ENCODE assay signal across 20 mouse cellular contexts in genomic region chr17:29687373-29687772, GRCm38 (mm10). TPM values are rescaled to one million over a fixed set of nuclear protein-coding genes. Genes with fewer than 3 reads are reported as not detected.
DNase-seq lines count a peak whose midpoint lies in the region; ATAC-seq and TF ChIP-seq lines count a peak whose summit lies in the region.
"Had no signal": no experiment of that assay in that cellular context is flagged by ENCODE, and none has a peak within 500 bp of the region (broad histone marks: within the 10 kb centered on the region; RNA-seq: fewer than 3 reads in every experiment).

No protein-coding gene starts in this region.

- H3K4me3 ChIP-seq in forebrain, embryonic 13.5 days = no peak overlapping the region
- no peak overlapping the region for H3K4me3 ChIP-seq in forebrain, embryonic 12.5 days (replicated peaks)
- H3K4me3 ChIP-seq in heart, embryonic 13.5 days = no peak overlapping the region
- no peak overlapping the region for H3K4me3 ChIP-seq in hindbrain, postnatal 0 days (ENCODE audit: low read length)
- H3K4me3 ChIP-seq in hindbrain, embryonic 16.5 days (ENCODE audit: low read length) = no peak overlapping the region
- H3K4me3 ChIP-seq in liver, embryonic 13.5 days (replicated peaks) = no peak overlapping the region
- no peak overlapping the region for H3K4me3 ChIP-seq in gastrocnemius, adult 2 months
- H3K4me3 ChIP-seq: heart, adult 2 months; limb, embryonic 10.5 days; midbrain, embryonic 12.5 days; neural tube, embryonic 12.5 days had no signal

- no peak overlapping the region for H3K4me2 ChIP-seq in forebrain, embryonic 13.5 days
- no peak overlapping the region for H3K4me2 ChIP-seq in forebrain, embryonic 12.5 days
- peak overlapping the region; percentile 36 for H3K4me2 ChIP-seq in heart, embryonic 13.5 days
- no peak overlapping the region for H3K4me2 ChIP-seq in hindbrain, postnatal 0 days (ENCODE audit: low read depth, low read length)
- H3K4me2 ChIP-seq in hindbrain, embryonic 16.5 days (ENCODE audit: low read length) = no peak overlapping the region
- no peak overlapping the region for H3K4me2 ChIP-seq in liver, embryonic 13.5 days
- H3K4me2 ChIP-seq: midbrain, embryonic 12.5 days; neural tube, embryonic 12.5 days had no signal

- WGBS in forebrain, embryonic 13.5 days = 85% methylated on average over 6 of the region's 6 CpGs
- WGBS in forebrain, embryonic 12.5 days = 83% methylated on average over 6 of the region's 6 CpGs
- WGBS in heart, embryonic 13.5 days = 46% methylated on average over 6 of the region's 6 CpGs
- WGBS in hindbrain, postnatal 0 days = 59% methylated on average over 6 of the region's 6 CpGs
- 75% methylated on average over 6 of the region's 6 CpGs for WGBS in hindbrain, embryonic 16.5 days
- 73% methylated on average over 6 of the region's 6 CpGs for WGBS in liver, embryonic 13.5 days (ENCODE audit: insufficient replicate concordance)

- H3K9ac ChIP-seq in forebrain, embryonic 13.5 days = no peak overlapping the region
- no peak overlapping the region for H3K9ac ChIP-seq in forebrain, embryonic 12.5 days
- H3K9ac ChIP-seq in heart, embryonic 13.5 days = peak overlapping the region; percentile 51
- no peak overlapping the region for H3K9ac ChIP-seq in hindbrain, postnatal 0 days (replicated peaks; ENCODE audit: low read length)
- no peak overlapping the region for H3K9ac ChIP-seq in hindbrain, embryonic 16.5 days (ENCODE audit: low read depth, low read length)
- peak overlapping the region; percentile 8; the same call in 1 of the 2 replicates for H3K9ac ChIP-seq in liver, embryonic 13.5 days
- H3K9ac ChIP-seq: liver, embryonic 14.5 days; midbrain, embryonic 12.5 days; neural tube, embryonic 12.5 days had no signal

- intact Hi-C loops in heart, postnatal 10 days (cut with DNase I) = no loop called here
- intact Hi-C loops in gastrocnemius, adult 2 months (cut with DNase I) = no loop called here

- TF ChIP-seq CTCF in hindbrain, postnatal 0 days (IDR thresholded peaks at IDR 0.05; ENCODE audit: low read depth) = no peak
- no peak for TF ChIP-seq CTCF in gastrocnemius, adult 2 months (IDR thresholded peaks at IDR 0.05)

- H3K36me3 ChIP-seq in forebrain, embryonic 13.5 days (ENCODE audit: poor library complexity, severe bottlenecking) = peaks cover 89% of the 10 kb centered on the region
- H3K36me3 ChIP-seq in forebrain, embryonic 12.5 days (replicated peaks) = peaks cover 87% of the 10 kb centered on the region
- H3K36me3 ChIP-seq in heart, embryonic 13.5 days = peaks cover 99% of the 10 kb centered on the region
- H3K36me3 ChIP-seq in hindbrain, postnatal 0 days (ENCODE audit: insufficient read depth, low read length) = peaks cover 52% of the 10 kb centered on the region
- peaks cover 37% of the 10 kb centered on the region for H3K36me3 ChIP-seq in hindbrain, embryonic 16.5 days (ENCODE audit: control insufficient read depth, insufficient read depth, low read length)
- H3K36me3 ChIP-seq in liver, embryonic 13.5 days = peaks cover 99% of the 10 kb centered on the region

- no peaks in the 10 kb centered on the region for H3K9me3 ChIP-seq in forebrain, embryonic 13.5 days (replicated peaks)
- H3K9me3 ChIP-seq in forebrain, embryonic 12.5 days = no peaks in the 10 kb centered on the region
- no peaks in the 10 kb centered on the region for H3K9me3 ChIP-seq in heart, embryonic 13.5 days
- H3K9me3 ChIP-seq in hindbrain, postnatal 0 days (ENCODE audit: low read length) = no peaks in the 10 kb centered on the region
- no peaks in the 10 kb centered on the region for H3K9me3 ChIP-seq in hindbrain, embryonic 16.5 days (ENCODE audit: control insufficient read depth, low read length)
- H3K9me3 ChIP-seq in liver, embryonic 13.5 days (replicated peaks) = no peaks in the 10 kb centered on the region
- H3K9me3 ChIP-seq: limb, embryonic 10.5 days; midbrain, embryonic 12.5 days; neural tube, embryonic 12.5 days had no signal

- H3K4me1 ChIP-seq in forebrain, embryonic 13.5 days = no peaks in the 10 kb centered on the region
- H3K4me1 ChIP-seq in forebrain, embryonic 12.5 days = no peaks in the 10 kb centered on the region
- H3K4me1 ChIP-seq in heart, embryonic 13.5 days = peaks cover 54% of the 10 kb centered on the region
- H3K4me1 ChIP-seq in hindbrain, postnatal 0 days (ENCODE audit: insufficient read depth, low read length) = no peaks in the 10 kb centered on the region
- no peaks in the 10 kb centered on the region for H3K4me1 ChIP-seq in hindbrain, embryonic 16.5 days (ENCODE audit: control insufficient read depth, insufficient read depth, low read depth, low read length)
- H3K4me1 ChIP-seq in liver, embryonic 13.5 days (replicated peaks) = peaks cover 60% of the 10 kb centered on the region
- H3K4me1 ChIP-seq: limb, embryonic 10.5 days; midbrain, embryonic 12.5 days; neural tube, embryonic 12.5 days had no signal

- ATAC-seq in forebrain, embryonic 13.5 days = no peak
- ATAC-seq in forebrain, embryonic 12.5 days (ENCODE audit: low FRiP score) = no peak
- no peak for ATAC-seq in heart, embryonic 13.5 days (ENCODE audit: extremely low read depth, insufficient number of reproducible peaks, low FRiP score, low TSS enrichment)
- no peak for ATAC-seq in hindbrain, postnatal 0 days
- ATAC-seq in hindbrain, embryonic 16.5 days = no peak
- ATAC-seq in liver, embryonic 13.5 days (ENCODE audit: low read depth) = no peak
- ATAC-seq: lung, postnatal 0 days had no signal

- H3K27ac ChIP-seq in forebrain, embryonic 13.5 days = peak overlapping the region; percentile 8; the same call in 1 of the 2 replicates
- no peak overlapping the region for H3K27ac ChIP-seq in forebrain, embryonic 12.5 days
- H3K27ac ChIP-seq in heart, embryonic 13.5 days (replicated peaks) = peak overlapping the region; percentile 89
- H3K27ac ChIP-seq in hindbrain, postnatal 0 days = no peak overlapping the region
- H3K27ac ChIP-seq in hindbrain, embryonic 16.5 days (ENCODE audit: low read depth, low read length) = no peak overlapping the region
- peak overlapping the region; percentile 82 for H3K27ac ChIP-seq in liver, embryonic 13.5 days
- no peak overlapping the region for H3K27ac ChIP-seq in gastrocnemius, adult 2 months
- H3K27ac ChIP-seq: heart, adult 2 months; limb, embryonic 10.5 days; midbrain, embryonic 12.5 days; neural tube, embryonic 12.5 days had no signal

- H3K27me3 ChIP-seq in forebrain, embryonic 13.5 days = no peaks in the 10 kb centered on the region
- H3K27me3 ChIP-seq in forebrain, embryonic 12.5 days = no peaks in the 10 kb centered on the region
- H3K27me3 ChIP-seq in heart, embryonic 13.5 days (replicated peaks) = no peaks in the 10 kb centered on the region
- H3K27me3 ChIP-seq in hindbrain, postnatal 0 days (ENCODE audit: insufficient read depth, low read length) = no peaks in the 10 kb centered on the region
- no peaks in the 10 kb centered on the region for H3K27me3 ChIP-seq in hindbrain, embryonic 16.5 days (replicated peaks; ENCODE audit: control insufficient read depth, insufficient read depth, low read length)
- H3K27me3 ChIP-seq in liver, embryonic 13.5 days = no peaks in the 10 kb centered on the region
- H3K27me3 ChIP-seq: midbrain, embryonic 12.5 days; neural tube, embryonic 12.5 days had no signal

- DNase-seq in heart, postnatal 10 days = no peak
- peak; percentile 15 for DNase-seq in hindbrain, postnatal 0 days (ENCODE audit: low spot score)
- no peak for DNase-seq in liver, embryonic 13.5 days
- DNase-seq in gastrocnemius, adult 2 months = no peak
- DNase-seq: adrenal gland, postnatal 25 days; cerebellum, adult 18-20 months; cerebellum, postnatal 36 days; heart, adult 2 months; kidney, adult 9 months; kidney, postnatal 25 days; right cerebral cortex, adult 18-20 months had no signal

RNA-seq across cellular contexts. Expression of gene Cmtr1, which starts 27.0 kb away (rescaled TPM):
- polyA plus RNA-seq in forebrain, embryonic 13.5 days (2015; fragmentation: Nextera tagmentation; extraction: Ambion mirVana) = 135 and 153 TPM in 2 replicates
- polyA plus RNA-seq in forebrain, embryonic 12.5 days (2016; fragmentation: Nextera tagmentation; extraction: Ambion mirVana) = 154 and 166 TPM in 2 replicates
- 87.9 and 91.2 TPM in 2 replicates for polyA plus RNA-seq in heart, embryonic 13.5 days (2015; fragmentation: Nextera tagmentation; extraction: Ambion mirVana)
- total RNA-seq in heart, postnatal 10 days (2021) = 10 to 100 TPM; 59.5 to 63.4 TPM
- 69.1 and 71.5 TPM in 2 replicates for total RNA-seq in hindbrain, postnatal 0 days (2014; rRNA removed)
- polyA plus RNA-seq in hindbrain, postnatal 0 days (2015; fragmentation: Nextera tagmentation; extraction: Ambion mirVana) = 106 and 116 TPM in 2 replicates
- 106 and 117 TPM in 2 replicates for polyA plus RNA-seq in hindbrain, embryonic 16.5 days (2015; fragmentation: Nextera tagmentation; extraction: Ambion mirVana)
- 77.2 and 91.4 TPM in 2 replicates for polyA plus RNA-seq in liver, embryonic 13.5 days (2015; fragmentation: Nextera tagmentation; extraction: Ambion mirVana)
- 10 to 100 TPM; 43.6 to 50.5 TPM for total RNA-seq in gastrocnemius, adult 2 months (2021)

RNA-seq across cellular contexts. Expression of gene Ccdc167, which starts 29.5 kb away (rescaled TPM):
- polyA plus RNA-seq in forebrain, embryonic 13.5 days (2015; fragmentation: Nextera tagmentation; extraction: Ambion mirVana) = 13.0 and 14.2 TPM in 2 replicates
- polyA plus RNA-seq in forebrain, embryonic 12.5 days (2016; fragmentation: Nextera tagmentation; extraction: Ambion mirVana) = 15.8 and 17.8 TPM in 2 replicates
- 14.4 and 14.6 TPM in 2 replicates for polyA plus RNA-seq in heart, embryonic 13.5 days (2015; fragmentation: Nextera tagmentation; extraction: Ambion mirVana)
- total RNA-seq in heart, postnatal 10 days (2021) = 10 to 100 TPM; 15.9 to 17.1 TPM
- total RNA-seq in hindbrain, postnatal 0 days (2014; rRNA removed) = 9.7 and 14.4 TPM in 2 replicates
- polyA plus RNA-seq in hindbrain, postnatal 0 days (2015; fragmentation: Nextera tagmentation; extraction: Ambion mirVana) = 9.8 and 11.3 TPM in 2 replicates
- 9.3 and 11.1 TPM in 2 replicates for polyA plus RNA-seq in hindbrain, embryonic 16.5 days (2015; fragmentation: Nextera tagmentation; extraction: Ambion mirVana)
- 7.4 and 7.7 TPM in 2 replicates for polyA plus RNA-seq in liver, embryonic 13.5 days (2015; fragmentation: Nextera tagmentation; extraction: Ambion mirVana)
- 1 to 10 TPM; 6.3 to 7.8 TPM for total RNA-seq in gastrocnemius, adult 2 months (2021)

Comparison
In these comparisons a context has a peak if more than half of its experiments do, and no peak if none do; other contexts are left out.
1. H3K27ac ChIP-seq: peak in forebrain, embryonic 13.5 days (single experiment), heart, embryonic 13.5 days (single experiment) and liver, embryonic 13.5 days (single experiment); none in forebrain, embryonic 12.5 days (single experiment), hindbrain, postnatal 0 days (single experiment), hindbrain, embryonic 16.5 days (single experiment) and gastrocnemius, adult 2 months (single experiment).
2. H3K9ac ChIP-seq: peak in heart, embryonic 13.5 days (single experiment) and liver, embryonic 13.5 days (single experiment); none in forebrain, embryonic 13.5 days (single experiment), forebrain, embryonic 12.5 days (single experiment), hindbrain, postnatal 0 days (single experiment) and hindbrain, embryonic 16.5 days (single experiment).